Comparison of ENCODE assay signal across 8 mouse cellular contexts in genomic region chr7:128288923-128289544, GRCm38 (mm10). TPM values are rescaled to one million over a fixed set of nuclear protein-coding genes. Genes with fewer than 3 reads are reported as not detected.
DNase-seq lines count a peak whose midpoint lies in the region; ATAC-seq lines count a peak whose summit lies in the region.

No protein-coding gene starts in this region.

- no peak overlapping the region for H3K4me3 ChIP-seq in neural tube, embryonic 15.5 days (replicated peaks)
- no peak overlapping the region for H3K4me3 ChIP-seq in intestine, embryonic 14.5 days (ENCODE audit: low read depth, low read length)
- no peak overlapping the region for H3K4me3 ChIP-seq in neural tube, embryonic 14.5 days (ENCODE audit: low read depth, low read length)

- H3K9me3 ChIP-seq in neural tube, embryonic 15.5 days (replicated peaks): no peaks in the 10 kb centered on the region
- H3K9me3 ChIP-seq in intestine, embryonic 14.5 days (ENCODE audit: control insufficient read depth, low read length): no peaks in the 10 kb centered on the region
- no peaks in the 10 kb centered on the region for H3K9me3 ChIP-seq in neural tube, embryonic 14.5 days (ENCODE audit: control insufficient read depth, low read length)

- no peak overlapping the region for H3K9ac ChIP-seq in neural tube, embryonic 15.5 days (replicated peaks)
- H3K9ac ChIP-seq in intestine, embryonic 14.5 days (ENCODE audit: low read length): no peak overlapping the region
- H3K9ac ChIP-seq in neural tube, embryonic 14.5 days (replicated peaks; ENCODE audit: low read depth, low read length): 0 out of 2 replicates have a peak overlapping the region, but pooled peaks have one; percentile 8

- peaks cover 2% of the 10 kb centered on the region for H3K4me1 ChIP-seq in neural tube, embryonic 15.5 days
- H3K4me1 ChIP-seq in intestine, embryonic 14.5 days (replicated peaks; ENCODE audit: control insufficient read depth, insufficient read depth, low read length): 0 out of 2 replicates have a peak, but pooled peaks cover 2% of the 10 kb centered on the region
- no peaks in the 10 kb centered on the region for H3K4me1 ChIP-seq in neural tube, embryonic 14.5 days (ENCODE audit: control insufficient read depth, insufficient read depth, low read length)

- no peaks in the 10 kb centered on the region for H3K27me3 ChIP-seq in neural tube, embryonic 15.5 days (replicated peaks)
- no peaks in the 10 kb centered on the region for H3K27me3 ChIP-seq in intestine, embryonic 14.5 days (replicated peaks; ENCODE audit: control insufficient read depth, insufficient read depth, low read length)
- H3K27me3 ChIP-seq in neural tube, embryonic 14.5 days (ENCODE audit: control insufficient read depth, insufficient read depth, low read length): no peaks in the 10 kb centered on the region

- 12% methylated on average over 9 of the region's 9 CpGs for WGBS in neural tube, embryonic 15.5 days
- 29% methylated on average over 9 of the region's 9 CpGs for WGBS in intestine, embryonic 14.5 days
- 22% methylated on average over 9 of the region's 9 CpGs for WGBS in neural tube, embryonic 14.5 days

- no peak for ATAC-seq in neural tube, embryonic 15.5 days (ENCODE audit: low FRiP score)
- peak; percentile 79 for ATAC-seq in intestine, embryonic 14.5 days (replicated peaks; ENCODE audit: low FRiP score, low TSS enrichment, low read depth)
- ATAC-seq in neural tube, embryonic 14.5 days (ENCODE audit: low read depth): no peak

- no peak overlapping the region for H3K27ac ChIP-seq in neural tube, embryonic 15.5 days (replicated peaks)
- H3K27ac ChIP-seq in intestine, embryonic 14.5 days (ENCODE audit: low read depth): peak overlapping the region; percentile 77
- no peak overlapping the region for H3K27ac ChIP-seq in neural tube, embryonic 14.5 days (ENCODE audit: low read depth, low read length)

- peaks cover 33% of the 10 kb centered on the region for H3K36me3 ChIP-seq in neural tube, embryonic 15.5 days
- H3K36me3 ChIP-seq in intestine, embryonic 14.5 days (ENCODE audit: control insufficient read depth, insufficient read depth, low read length): peaks cover 62% of the 10 kb centered on the region
- peaks cover 12% of the 10 kb centered on the region; the same call in 1 of the 2 replicates for H3K36me3 ChIP-seq in neural tube, embryonic 14.5 days (ENCODE audit: control insufficient read depth, insufficient read depth, low read length)

- no peak overlapping the region for H3K4me2 ChIP-seq in neural tube, embryonic 15.5 days
- H3K4me2 ChIP-seq in intestine, embryonic 14.5 days (ENCODE audit: low read length): no peak overlapping the region
- no peak overlapping the region for H3K4me2 ChIP-seq in neural tube, embryonic 14.5 days (ENCODE audit: low read depth, low read length)

- intact Hi-C loops in left cerebral cortex, postnatal 14 days (cut with DNase I): no loop called here

- DNase-seq in adrenal gland, adult (ENCODE audit: inconsistent age in 2 of 2, low spot score in 1 of 2): peak; percentile 39 to 70
- DNase-seq in adrenal gland, adult 18-20 months (ENCODE audit: low spot score in 2 of 2): no peak
- DNase-seq in neural tube, embryonic 10.5 days (ENCODE audit: extremely low spot score, low spot score): peak; percentile 40
- DNase-seq in intestine, embryonic 14.5 days (ENCODE audit: low spot score): no peak
- DNase-seq in left cerebral cortex, postnatal 14 days (ENCODE audit: low spot score in 2 of 2): no peak
- no peak for DNase-seq in frontal cortex, adult 2 months (ENCODE audit: extremely low spot score in 1 of 2, low spot score in 1 of 2)

RNA-seq across cellular contexts. Expression of gene BC017158, which starts 8.9 kb away (rescaled TPM):
- total RNA-seq in adrenal gland, adult 18-20 months (2021): 10 to 100 TPM; 26.6 to 31.4 TPM
- polyA plus RNA-seq in neural tube, embryonic 15.5 days (2015; fragmentation: Nextera tagmentation; extraction: Ambion mirVana): 22.7 and 25.7 TPM in 2 replicates
- polyA plus RNA-seq in intestine, embryonic 14.5 days (2014; fragmentation: Nextera tagmentation; extraction: Ambion mirVana): 49.5 and 51.0 TPM in 2 replicates
- 25.9 and 27.9 TPM in 2 replicates for polyA plus RNA-seq in neural tube, embryonic 14.5 days (2014; fragmentation: Nextera tagmentation; extraction: Ambion mirVana)
- total RNA-seq in left cerebral cortex, postnatal 14 days (2021): 10 to 100 TPM; 23.4 to 24.5 TPM
- 34.2 and 35.5 TPM in 2 replicates for polyA plus RNA-seq in frontal cortex, adult 2 months (2012; rRNA removed)

RNA-seq across cellular contexts. Expression of gene Slc5a2, which starts 23.6 kb away (rescaled TPM):
- 1 to 10 TPM in 1 of 2 experiments, not detected in 1; 1.3 TPM for total RNA-seq in adrenal gland, adult 18-20 months (2021)
- polyA plus RNA-seq in neural tube, embryonic 15.5 days (2015; fragmentation: Nextera tagmentation; extraction: Ambion mirVana): 0.10 TPM in 1 of 2 replicates, not detected in the other
- polyA plus RNA-seq in intestine, embryonic 14.5 days (2014; fragmentation: Nextera tagmentation; extraction: Ambion mirVana): 0.15 TPM in 1 of 2 replicates, not detected in the other
- not detected in 2 replicates for polyA plus RNA-seq in neural tube, embryonic 14.5 days (2014; fragmentation: Nextera tagmentation; extraction: Ambion mirVana)
- not detected for total RNA-seq in left cerebral cortex, postnatal 14 days (2021)
- polyA plus RNA-seq in frontal cortex, adult 2 months (2012; rRNA removed): 0.04 and 0.06 TPM in 2 replicates

RNA-seq across cellular contexts. Expression of gene Tgfb1i1, which starts 42.4 kb away (rescaled TPM):
- 10 to 100 TPM; 19.0 to 30.6 TPM for total RNA-seq in adrenal gland, adult 18-20 months (2021)
- polyA plus RNA-seq in neural tube, embryonic 15.5 days (2015; fragmentation: Nextera tagmentation; extraction: Ambion mirVana): 28.4 and 50.2 TPM in 2 replicates
- polyA plus RNA-seq in intestine, embryonic 14.5 days (2014; fragmentation: Nextera tagmentation; extraction: Ambion mirVana): 178 and 179 TPM in 2 replicates
- 15.2 and 24.7 TPM in 2 replicates for polyA plus RNA-seq in neural tube, embryonic 14.5 days (2014; fragmentation: Nextera tagmentation; extraction: Ambion mirVana)
- total RNA-seq in left cerebral cortex, postnatal 14 days (2021): 10 to 100 TPM; 27.1 to 27.4 TPM
- polyA plus RNA-seq in frontal cortex, adult 2 months (2012; rRNA removed): 14.5 and 16.9 TPM in 2 replicates

RNA-seq across cellular contexts. Expression of gene 9130023H24Rik, which starts 51.2 kb away (rescaled TPM):
- total RNA-seq in adrenal gland, adult 18-20 months (2021): 1 to 10 TPM; 5.2 to 6.0 TPM
- polyA plus RNA-seq in neural tube, embryonic 15.5 days (2015; fragmentation: Nextera tagmentation; extraction: Ambion mirVana): 6.4 and 6.6 TPM in 2 replicates
- polyA plus RNA-seq in intestine, embryonic 14.5 days (2014; fragmentation: Nextera tagmentation; extraction: Ambion mirVana): 6.5 and 7.6 TPM in 2 replicates
- polyA plus RNA-seq in neural tube, embryonic 14.5 days (2014; fragmentation: Nextera tagmentation; extraction: Ambion mirVana): 9.5 and 9.7 TPM in 2 replicates
- 1 to 10 TPM; 3.6 to 4.0 TPM for total RNA-seq in left cerebral cortex, postnatal 14 days (2021)
- 1.8 and 2.6 TPM in 2 replicates for polyA plus RNA-seq in frontal cortex, adult 2 months (2012; rRNA removed)

RNA-seq across cellular contexts. Expression of gene Armc5, which starts 51.9 kb away (rescaled TPM):
- 10 to 100 TPM; 17.7 to 23.2 TPM for total RNA-seq in adrenal gland, adult 18-20 months (2021)
- 13.8 and 14.0 TPM in 2 replicates for polyA plus RNA-seq in neural tube, embryonic 15.5 days (2015; fragmentation: Nextera tagmentation; extraction: Ambion mirVana)
- polyA plus RNA-seq in intestine, embryonic 14.5 days (2014; fragmentation: Nextera tagmentation; extraction: Ambion mirVana): 13.4 and 13.8 TPM in 2 replicates
- 9.0 and 10.7 TPM in 2 replicates for polyA plus RNA-seq in neural tube, embryonic 14.5 days (2014; fragmentation: Nextera tagmentation; extraction: Ambion mirVana)
- total RNA-seq in left cerebral cortex, postnatal 14 days (2021): 10 to 100 TPM in 1 of 2 experiments, 1 to 10 TPM in 1; 9.7 to 11.4 TPM
- polyA plus RNA-seq in frontal cortex, adult 2 months (2012; rRNA removed): 12.1 and 12.6 TPM in 2 replicates

Comparison
In these comparisons a context has a peak if more than half of its experiments do, and no peak if none do; other contexts are left out.
1. DNase-seq: peak in adrenal gland, adult (2 of 2) and neural tube, embryonic 10.5 days (single experiment); none in adrenal gland, adult 18-20 months (0 of 2), intestine, embryonic 14.5 days (single experiment), left cerebral cortex, postnatal 14 days (0 of 2) and frontal cortex, adult 2 months (0 of 2).